Mouse (Mus musculus) olfactory bulb, adult 2 months (tissue): ENCODE results near the gene Gm45837.

Experiments used
- CTCF ChIP-seq: fragments of 200-500 bp; IDR thresholded peaks from 2 replicates; pipeline ENCODE4 v1.5.1; 2012; ENCODE audit warnings: low read depth, mild to moderate bottlenecking, low read length, moderate library complexity; ENCODE audit not compliant: insufficient read depth
- POLR2A ChIP-seq: fragments of 200-500 bp; IDR thresholded peaks from 2 replicates; pipeline ENCODE4 v1.6.1; 2012; ENCODE audit warnings: mild to moderate bottlenecking, low read depth, low read length, moderate library complexity; ENCODE audit not compliant: insufficient read depth

DNA sequence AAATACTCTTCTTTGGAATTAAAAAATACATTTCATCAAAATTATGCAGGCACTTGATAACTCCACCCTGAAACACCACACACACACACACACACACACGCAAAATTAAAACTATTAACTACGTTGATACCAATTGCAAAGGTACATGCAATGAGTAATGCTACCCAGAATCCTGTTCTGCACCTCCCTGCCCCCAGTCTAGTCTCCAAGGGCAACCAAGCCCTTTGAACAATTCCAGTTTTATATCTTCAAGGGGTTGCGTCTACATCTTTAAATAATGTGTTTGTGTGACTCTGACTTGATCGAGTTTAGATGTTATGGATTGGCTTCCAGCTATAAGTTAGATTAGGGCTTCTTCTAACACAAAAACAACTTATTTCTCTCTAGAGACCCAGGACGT, 124.8 kb downstream of the Gm45837 start:
- TF ChIP-seq CTCF (no peak), POLR2A (no peak)
